Mouse (Mus musculus) spleen, adult 12 weeks (tissue): ENCODE data around the gene Nus1.
A peak's percentile ranks its signal among the peaks of the same experiment; 100 is the strongest.

ENCODE experiments used
- DNase-seq: peaks from one replicate; pipeline ENCODE4 v3.0.0; 2022; ENCODE audit warnings: low spot score

Nus1 gene

GRCm38 (mm10) chr10:52417299-52417997, at the start of gene Nus1:
Gene Nus1 (plus strand): TSS chr10:52417547.
- peak; percentile 89 for DNase-seq

GRCm38 (mm10) chr10:52368376-52368775, 49.0 kb upstream of the Nus1 start:
- DNase-seq = no peak

DNA sequence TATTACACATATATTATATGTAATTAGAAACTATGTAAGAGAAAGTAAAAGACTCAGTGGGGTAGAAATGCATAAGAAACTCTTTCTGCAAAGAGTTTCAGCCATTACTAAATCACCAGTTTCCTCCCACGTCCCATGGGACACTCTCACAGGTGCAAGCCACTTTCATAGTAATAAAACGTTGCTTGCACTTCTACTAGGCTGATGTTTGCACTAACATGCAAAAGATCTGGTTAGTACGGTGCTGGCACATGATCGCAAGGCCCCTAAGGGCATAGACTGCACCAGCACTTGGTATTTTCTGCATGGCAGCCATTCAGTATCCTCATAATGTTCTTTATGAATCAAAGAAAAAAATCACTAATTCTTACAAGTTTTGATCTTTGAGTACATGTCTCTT, 43.5 kb upstream of the Nus1 start:
- no peak for DNase-seq

DNA sequence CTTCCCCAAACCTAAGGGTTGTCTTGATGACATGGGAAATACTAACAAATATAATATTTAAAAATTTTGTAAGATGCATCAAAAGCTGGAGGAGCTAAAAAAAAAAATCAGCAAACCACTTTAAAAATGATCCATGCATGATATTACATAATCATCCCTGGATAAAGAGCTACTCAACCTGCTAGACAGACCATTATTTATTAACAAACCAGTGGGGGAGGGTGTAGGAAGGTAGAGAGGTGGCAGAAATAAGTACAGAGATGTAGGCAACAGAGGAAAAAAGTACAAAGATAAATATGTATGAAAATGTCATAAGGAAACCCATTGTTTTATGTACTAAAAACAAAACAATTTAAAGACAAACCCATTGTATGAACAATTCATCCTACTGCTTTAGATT, 42.7 kb upstream of the Nus1 start:
- DNase-seq = no peak

DNA sequence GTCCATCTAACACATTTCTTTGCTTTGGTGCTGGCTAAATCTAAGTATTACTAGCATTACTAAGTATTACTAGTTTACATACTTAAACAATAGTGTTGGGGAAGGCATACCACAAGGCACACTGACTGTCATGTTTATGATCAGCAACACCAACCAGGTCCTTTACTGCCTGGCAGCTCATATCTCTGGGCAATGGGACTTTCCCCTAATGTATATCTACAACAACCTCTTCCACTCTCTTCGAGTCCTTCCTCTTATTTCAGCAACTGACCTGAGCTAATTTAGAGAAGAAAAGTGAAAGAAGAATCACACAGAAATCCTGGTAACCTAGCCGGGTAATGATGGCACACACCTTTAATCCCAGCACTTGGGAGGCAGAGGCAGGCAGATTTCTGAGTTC, 40.9 kb upstream of the Nus1 start:
- DNase-seq = no peak

- DNase-seq = no peak
Measured at GRCm38 (mm10) chr10:52377813-52378212, 39.5 kb upstream of the Nus1 start.

- DNase-seq = peak; percentile 9
Measured at GRCm38 (mm10) chr10:52381321-52381801, 36.0 kb upstream of the Nus1 start.

- peak; percentile 93 for DNase-seq
Measured at GRCm38 (mm10) chr10:52381845-52382591, 35.3 kb upstream of the Nus1 start, which contains the start of gene Gopc. Gene Gopc (minus strand): TSS chr10:52382124.

GRCm38 (mm10) chr10:52383022-52383421, 34.3 kb upstream of the Nus1 start:
- no peak for DNase-seq

DNA sequence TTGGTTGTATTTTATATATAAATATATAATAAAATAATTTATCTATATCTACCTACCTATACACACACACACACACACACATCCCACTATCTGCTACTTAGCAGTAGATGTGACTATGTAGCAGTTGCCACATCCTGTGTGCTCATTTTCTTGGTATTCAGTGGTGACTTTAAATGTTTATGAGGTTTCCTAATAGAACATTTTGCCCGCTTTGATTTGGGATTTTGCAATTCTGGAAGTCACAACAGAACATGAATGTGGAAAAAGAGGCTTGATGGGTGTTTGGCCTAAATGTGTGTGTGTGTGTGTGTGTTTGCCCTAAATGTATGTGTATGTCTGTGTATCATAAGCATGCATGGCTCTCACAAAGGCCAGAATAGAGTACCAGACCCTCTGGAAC, 33.8 kb upstream of the Nus1 start:
- no peak for DNase-seq

DNA sequence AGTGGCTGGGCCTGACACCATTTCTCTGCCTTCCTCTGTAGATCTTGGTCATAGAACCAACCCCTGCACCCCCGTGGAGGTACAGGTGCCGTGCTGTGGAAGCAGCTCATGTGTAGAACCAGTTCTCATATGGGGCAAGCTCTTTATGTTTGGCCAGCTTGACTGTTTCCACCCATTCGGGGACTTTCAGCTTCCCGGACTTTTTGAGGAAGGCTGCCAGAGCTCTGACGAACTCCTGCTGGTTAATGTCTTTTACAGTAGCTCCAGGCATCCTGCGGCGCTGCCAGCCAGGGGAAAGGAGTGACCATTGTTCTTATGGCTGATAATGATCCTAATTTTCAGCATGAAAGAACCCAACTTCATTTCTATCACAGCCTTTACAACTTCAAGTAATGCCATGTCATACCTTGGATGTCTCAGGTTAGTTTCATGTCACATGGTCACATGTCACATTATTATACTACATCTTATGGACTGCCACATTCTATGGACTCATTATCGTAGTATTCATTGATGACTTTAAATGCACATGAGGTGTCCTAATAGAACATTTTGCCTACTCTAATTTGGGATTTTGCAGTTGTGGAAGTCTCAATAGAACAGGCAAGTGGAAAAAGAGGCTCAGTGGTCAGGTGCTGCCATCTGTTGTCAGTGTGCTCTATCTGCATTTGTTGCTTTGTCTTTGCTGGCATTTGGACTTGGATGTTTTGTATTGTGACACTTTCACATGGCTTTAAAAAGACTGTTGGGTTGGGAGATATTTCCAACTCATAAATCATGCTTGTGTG, 32.3 kb upstream of the Nus1 start:
- DNase-seq = no peak

DNA sequence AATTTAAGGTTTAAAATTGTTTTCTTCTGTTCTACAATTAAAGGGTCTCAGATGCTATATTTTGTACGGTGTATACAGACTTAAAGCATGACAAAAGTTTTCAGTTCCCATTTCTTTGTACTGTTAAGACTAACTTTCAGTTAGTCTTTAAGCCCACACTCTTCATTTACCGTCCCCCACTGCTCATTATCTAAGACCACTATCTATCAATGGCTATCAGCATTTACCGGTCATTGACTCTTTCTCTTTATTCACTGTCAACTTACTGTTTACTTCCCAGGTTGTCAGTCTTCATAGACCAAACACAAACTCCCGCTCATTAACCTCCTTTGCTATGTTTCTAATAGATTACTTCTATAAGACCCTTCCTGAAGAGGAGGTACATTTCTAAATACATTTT, 30.2 kb upstream of the Nus1 start:
- DNase-seq = no peak

- no peak for DNase-seq
Measured at GRCm38 (mm10) chr10:52388922-52389430, 28.4 kb upstream of the Nus1 start, which contains the start of gene Nepn. Gene Nepn (plus strand): TSS chr10:52388972.

- no peak for DNase-seq
Measured at GRCm38 (mm10) chr10:52389438-52389837, 27.9 kb upstream of the Nus1 start.

DNA sequence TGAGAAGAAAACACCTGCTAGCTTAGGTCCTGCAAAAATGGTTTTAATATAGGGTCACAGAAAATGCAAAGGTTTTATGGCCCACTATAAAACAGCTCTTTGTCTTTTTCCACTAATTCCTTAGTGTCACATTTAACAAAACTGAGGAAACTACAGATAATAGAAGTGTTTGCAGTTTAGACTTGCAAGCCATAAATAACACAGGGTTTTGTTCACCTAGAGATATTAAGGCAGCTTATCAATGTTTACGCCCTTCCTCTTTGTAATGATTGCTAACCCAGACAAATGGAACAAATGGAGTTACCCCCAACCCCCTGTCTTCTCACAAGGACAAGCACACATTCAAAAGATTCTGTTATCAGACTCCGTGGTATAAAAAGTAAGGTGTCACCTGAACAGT, 26.1 kb upstream of the Nus1 start:
- no peak for DNase-seq

DNA sequence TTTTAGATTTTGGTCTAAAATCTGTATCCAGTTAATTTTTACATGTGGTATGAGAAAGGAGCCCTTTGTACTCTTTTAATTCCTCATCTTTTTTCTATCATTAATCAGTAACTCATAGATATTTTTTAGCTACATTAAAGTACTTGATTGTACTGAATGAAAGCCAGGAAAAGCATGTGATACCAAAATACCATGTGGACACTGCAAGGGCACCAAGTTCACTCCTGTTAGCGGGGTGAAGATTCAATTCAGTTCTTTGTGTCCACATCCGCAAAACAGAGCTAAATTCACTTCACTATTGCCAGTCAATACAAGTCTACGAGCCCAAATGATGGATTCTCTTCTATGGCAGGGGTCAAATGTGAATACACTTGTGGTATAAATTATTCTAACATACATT, 20.7 kb upstream of the Nus1 start:
- no peak for DNase-seq

DNA sequence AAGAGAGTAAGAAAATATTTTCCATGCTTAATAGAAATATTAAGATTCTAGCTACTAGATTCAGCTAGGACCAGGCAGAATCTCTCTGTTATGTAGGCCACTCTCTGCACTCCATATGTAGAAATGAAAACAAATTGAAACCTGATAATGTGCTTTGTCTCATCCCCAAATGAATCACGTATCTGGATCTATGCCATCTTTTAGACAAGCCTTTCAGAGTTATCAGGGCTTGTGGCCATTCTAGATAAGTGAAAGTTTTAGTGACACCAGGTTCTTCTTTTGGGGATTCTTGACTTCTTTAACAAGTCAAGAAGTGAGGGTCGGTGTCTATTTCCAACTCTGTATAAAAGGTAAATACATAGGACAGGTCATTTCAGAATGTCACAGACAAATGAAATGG, 18.6 kb upstream of the Nus1 start:
- DNase-seq = no peak

GRCm38 (mm10) chr10:52399722-52400121, 17.6 kb upstream of the Nus1 start:
- DNase-seq = no peak

GRCm38 (mm10) chr10:52405160-52405559, 12.2 kb upstream of the Nus1 start:
- no peak for DNase-seq

- no peak for DNase-seq
Measured at GRCm38 (mm10) chr10:52407526-52407925, 9.8 kb upstream of the Nus1 start.

DNA sequence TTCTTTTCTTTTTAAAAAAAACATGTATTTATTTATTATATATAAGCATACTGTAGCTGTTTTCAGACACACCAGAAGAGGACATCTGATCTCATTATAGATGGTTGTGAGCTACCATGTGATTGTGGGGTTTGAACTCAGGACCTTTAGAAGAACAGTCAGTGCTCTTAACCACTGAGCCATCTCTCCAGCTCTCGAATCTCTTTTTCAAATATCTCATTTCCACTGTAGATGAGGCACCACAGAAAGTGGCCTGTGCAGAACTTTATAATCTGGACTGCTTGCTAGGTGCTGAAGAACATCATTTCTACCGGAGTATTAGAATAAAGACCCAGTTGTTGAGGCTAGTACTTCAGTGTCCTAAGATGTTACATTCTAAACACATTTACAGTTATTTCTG, 2.3 kb upstream of the Nus1 start:
- DNase-seq = no peak

GRCm38 (mm10) chr10:52416458-52416857, 889 bp upstream of the Nus1 start:
- DNase-seq = no peak
